Mouse (Mus musculus): Measurements from ENCODE around the gene Myo10.

DNA sequence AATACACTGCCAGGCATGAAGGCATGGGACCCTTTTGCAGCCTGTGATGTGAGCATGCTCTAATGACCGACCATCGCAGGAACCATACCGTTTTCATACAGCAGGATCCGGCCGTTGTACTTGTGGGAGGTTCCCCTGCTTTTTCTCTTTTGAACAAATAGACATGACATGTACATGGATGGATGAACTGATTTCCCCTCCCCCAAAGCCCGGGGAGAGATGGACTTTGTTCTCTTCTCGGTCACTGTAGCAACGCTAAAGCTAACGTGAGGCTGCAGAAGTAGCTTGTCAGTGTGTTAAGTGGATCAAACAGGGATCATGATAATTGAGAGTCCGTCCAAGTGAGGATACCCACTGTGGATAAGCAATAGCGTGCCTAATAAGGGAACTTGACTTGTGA, 93.7 kb downstream of the Myo10 start:
- TF ChIP-seq CTCF (IDR thresholded peaks at IDR 0.05; ENCODE audit: low read depth) (no peak), EP300 (IDR thresholded peaks at IDR 0.05; ENCODE audit: low read depth) (no peak)
